Mouse (Mus musculus) neural tube, embryonic 12.5 days (tissue): ENCODE results near the gene Slc25a19. TPM values are rescaled to one million over a fixed set of nuclear protein-coding genes. Genes with fewer than 3 reads are reported as not detected.

Experiments
- ATAC-seq: fragments of 200-750 bp; cut with Nextera tagmentation; 2 replicates; pipeline ENCODE4 v1.8.0; 2017; ENCODE audit warnings: low read depth, mild to moderate bottlenecking, moderate TSS enrichment, moderate library complexity; ENCODE audit not compliant: low FRiP score
- H3K27ac ChIP-seq: fragments of 300-500 bp; sonication (generic); 2 replicates; pipeline ENCODE4 v1.5.1; 2016
- H3K27me3 ChIP-seq: fragments of 300-500 bp; sonication (generic); replicated peaks from 2 replicates; pipeline ENCODE4 v1.6.1; 2016; ENCODE audit warnings: mild to moderate bottlenecking
- H3K36me3 ChIP-seq: fragments of 300-500 bp; sonication (generic); 2 replicates; pipeline ENCODE4 v1.6.1; 2016; ENCODE audit warnings: mild to moderate bottlenecking
- H3K4me1 ChIP-seq: fragments of 300-500 bp; sonication (generic); 2 replicates; pipeline ENCODE4 v1.6.1; 2016
- H3K4me2 ChIP-seq: fragments of 300-500 bp; sonication (generic); replicated peaks from 2 replicates; pipeline ENCODE4 v1.6.1; 2016; ENCODE audit warnings: mild to moderate bottlenecking
- H3K4me3 ChIP-seq: fragments of 300-500 bp; sonication (generic); 2 replicates; pipeline ENCODE4 v1.5.1; 2016
- H3K9ac ChIP-seq: fragments of 300-500 bp; sonication (generic); 2 replicates; pipeline ENCODE4 v1.6.1; 2016; ENCODE audit warnings: mild to moderate bottlenecking
- H3K9me3 ChIP-seq: fragments of 300-500 bp; sonication (generic); 2 replicates; pipeline ENCODE4 v1.6.1; 2016; ENCODE audit warnings: mild to moderate bottlenecking
- WGBS: fragments of 180-500 bp; shearing (Covaris S2); methylation state at CpG from one replicate; pipeline ENCODE4 v1.1.7; 2016; 5-methylcytosine and 5-hydroxymethylcytosine counted together
- polyA plus RNA-seq: library from polyadenylated mRNA; unstranded; fragments of >200 nt; fragmentation: Nextera tagmentation; extraction: Ambion mirVana; gene quantifications from 2 replicates; pipeline ENCODE4 v1.2.1, GENCODE M21; 2016

Gene Slc25a19
- polyA plus RNA-seq, 1 experiment from 2014 or later, result 28.2 TPM

DNA sequence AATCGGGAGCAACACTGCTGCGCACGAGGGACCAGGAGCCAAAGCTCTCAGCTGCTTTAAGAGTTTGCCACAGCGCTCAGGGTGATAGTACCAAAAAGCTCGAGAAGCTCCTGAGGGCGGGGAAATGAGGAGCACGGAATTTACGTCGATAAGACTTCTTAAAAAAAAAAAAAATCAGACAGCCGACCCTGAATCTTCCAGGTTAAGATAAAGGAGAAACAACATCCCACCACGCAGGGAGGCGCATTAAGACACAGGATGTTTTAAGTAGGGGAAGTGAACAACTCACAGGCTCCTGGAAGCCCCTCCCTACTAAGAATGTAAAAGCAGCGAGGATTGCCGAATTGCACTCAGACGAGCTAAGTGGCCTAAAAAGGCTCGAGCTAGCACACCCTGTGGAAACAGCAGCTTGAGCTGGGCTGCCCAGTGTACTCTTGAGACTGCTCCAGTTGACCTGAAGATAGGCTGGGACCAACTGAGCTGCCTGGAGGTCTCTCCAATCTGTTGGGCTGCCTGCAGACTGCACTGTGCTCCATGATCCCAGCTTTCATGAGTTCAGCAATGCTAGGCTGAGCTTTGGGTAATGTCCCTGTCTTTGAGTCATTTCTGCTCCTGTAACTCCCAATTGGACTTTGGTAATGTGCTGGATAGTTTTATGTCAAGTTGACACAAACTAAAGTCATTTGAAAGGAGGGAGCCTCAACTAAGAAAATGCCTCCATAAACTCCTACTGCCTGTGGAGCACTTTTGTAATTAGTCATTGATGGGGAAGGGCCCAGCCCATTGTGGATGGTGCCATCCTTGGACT is 14.8 kb downstream of the Slc25a19 start:
- H3K27me3 ChIP-seq, result no peaks in the 10 kb centered on the region
- H3K9me3 ChIP-seq, result no peaks in the 10 kb centered on the region
- H3K27ac ChIP-seq, result no peak overlapping the region
- H3K4me2 ChIP-seq, result peak overlapping the region; percentile 86
- peaks cover 38% of the 10 kb centered on the region for H3K36me3 ChIP-seq
- H3K4me1 ChIP-seq, result peaks cover 16% of the 10 kb centered on the region
- WGBS, result under 1% methylated on average over 16 of the region's 16 CpGs
- H3K9ac ChIP-seq, result peak overlapping the region; percentile 61
- 0 out of 2 replicates have a peak, but pooled peaks have one; percentile 23 for ATAC-seq
- H3K4me3 ChIP-seq, result peak overlapping the region; percentile 55

GRCm38 (mm10) chr11:115612410-115613137 is 15.5 kb downstream of the Slc25a19 start, which contains the start of gene Mif4gd:
Mif4gd (minus strand) TSS chr11:115612969.
- no peak within 1 kb of the TSS for H3K27ac ChIP-seq
- peaks cover 42% of the 10 kb centered on the region for H3K36me3 ChIP-seq
- ATAC-seq, result peak; percentile 82
- WGBS, result under 1% methylated on average over 70 of the region's 80 CpGs
- H3K9ac ChIP-seq, result peak within 1 kb of the TSS; percentile 61
- H3K4me1 ChIP-seq, result peaks cover 16% of the 10 kb centered on the region
- peak within 1 kb of the TSS; percentile 55 for H3K4me3 ChIP-seq
- no peaks in the 10 kb centered on the region for H3K27me3 ChIP-seq
- H3K4me2 ChIP-seq, result peak within 1 kb of the TSS; percentile 86
- no peaks in the 10 kb centered on the region for H3K9me3 ChIP-seq

GRCm38 (mm10) chr11:115612059-115612409 is 16.1 kb downstream of the Slc25a19 start:
- Histone ChIP-seq H3K27ac (no peak overlapping the region), H3K36me3 (peaks cover 44% of the 10 kb centered on the region), H3K9me3 (no peaks in the 10 kb centered on the region), H3K9ac (peak overlapping the region; percentile 61), H3K4me3 (peak overlapping the region; percentile 55), H3K4me2 (peak overlapping the region; percentile 86), H3K27me3 (no peaks in the 10 kb centered on the region), H3K4me1 (peaks cover 16% of the 10 kb centered on the region)
- ATAC-seq, result peak; percentile 19; the same call in 1 of the 2 replicates
- 3% methylated on average over 13 of the region's 13 CpGs for WGBS

DNA sequence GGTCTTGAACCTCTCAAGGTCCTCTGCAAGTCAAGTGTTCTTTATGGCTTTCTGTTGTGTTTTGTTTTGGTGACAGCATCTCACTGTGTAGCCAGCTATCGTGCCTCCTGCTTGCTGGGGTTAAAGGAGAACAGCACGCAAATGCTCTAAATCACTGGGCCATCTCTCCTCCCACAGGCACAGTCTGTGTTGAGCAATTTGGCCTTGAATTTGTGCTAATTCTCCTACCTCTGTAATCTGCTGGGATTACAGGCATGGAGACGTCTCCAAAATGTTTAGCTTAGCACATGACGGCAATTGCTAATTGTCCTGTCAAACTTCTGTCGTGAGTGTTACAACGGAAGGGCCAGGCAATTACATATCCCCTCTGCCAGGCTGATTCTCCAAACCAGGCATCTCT is 16.9 kb downstream of the Slc25a19 start:
- Histone ChIP-seq H3K4me2 (peak overlapping the region; percentile 86; the same call in 1 of the 2 replicates), H3K36me3 (peaks cover 53% of the 10 kb centered on the region)

GRCm38 (mm10) chr11:115609576-115609975 is 18.5 kb downstream of the Slc25a19 start:
- no peaks in the 10 kb centered on the region for H3K9me3 ChIP-seq
- peaks cover 48% of the 10 kb centered on the region for H3K36me3 ChIP-seq
- 0 out of 2 replicates have a peak overlapping the region, but pooled peaks have one; percentile 17 for H3K9ac ChIP-seq
- no peak overlapping the region for H3K4me2 ChIP-seq
- peaks cover 24% of the 10 kb centered on the region for H3K4me1 ChIP-seq
- no peaks in the 10 kb centered on the region for H3K27me3 ChIP-seq
- no peak overlapping the region for H3K4me3 ChIP-seq
- no peak for ATAC-seq
- H3K27ac ChIP-seq, result no peak overlapping the region
- WGBS, result 78% methylated on average over 3 of the region's 3 CpGs

More for the DNA sequence above, 16.9 kb downstream of the Slc25a19 start:
- Histone ChIP-seq H3K27ac (no peak overlapping the region), H3K27me3 (no peaks in the 10 kb centered on the region), H3K4me1 (peaks cover 16% of the 10 kb centered on the region), H3K9me3 (no peaks in the 10 kb centered on the region), H3K4me3 (no peak overlapping the region), H3K9ac (no peak overlapping the region)
- WGBS, result 70% methylated on average over 6 of the region's 6 CpGs
- no peak for ATAC-seq

DNA sequence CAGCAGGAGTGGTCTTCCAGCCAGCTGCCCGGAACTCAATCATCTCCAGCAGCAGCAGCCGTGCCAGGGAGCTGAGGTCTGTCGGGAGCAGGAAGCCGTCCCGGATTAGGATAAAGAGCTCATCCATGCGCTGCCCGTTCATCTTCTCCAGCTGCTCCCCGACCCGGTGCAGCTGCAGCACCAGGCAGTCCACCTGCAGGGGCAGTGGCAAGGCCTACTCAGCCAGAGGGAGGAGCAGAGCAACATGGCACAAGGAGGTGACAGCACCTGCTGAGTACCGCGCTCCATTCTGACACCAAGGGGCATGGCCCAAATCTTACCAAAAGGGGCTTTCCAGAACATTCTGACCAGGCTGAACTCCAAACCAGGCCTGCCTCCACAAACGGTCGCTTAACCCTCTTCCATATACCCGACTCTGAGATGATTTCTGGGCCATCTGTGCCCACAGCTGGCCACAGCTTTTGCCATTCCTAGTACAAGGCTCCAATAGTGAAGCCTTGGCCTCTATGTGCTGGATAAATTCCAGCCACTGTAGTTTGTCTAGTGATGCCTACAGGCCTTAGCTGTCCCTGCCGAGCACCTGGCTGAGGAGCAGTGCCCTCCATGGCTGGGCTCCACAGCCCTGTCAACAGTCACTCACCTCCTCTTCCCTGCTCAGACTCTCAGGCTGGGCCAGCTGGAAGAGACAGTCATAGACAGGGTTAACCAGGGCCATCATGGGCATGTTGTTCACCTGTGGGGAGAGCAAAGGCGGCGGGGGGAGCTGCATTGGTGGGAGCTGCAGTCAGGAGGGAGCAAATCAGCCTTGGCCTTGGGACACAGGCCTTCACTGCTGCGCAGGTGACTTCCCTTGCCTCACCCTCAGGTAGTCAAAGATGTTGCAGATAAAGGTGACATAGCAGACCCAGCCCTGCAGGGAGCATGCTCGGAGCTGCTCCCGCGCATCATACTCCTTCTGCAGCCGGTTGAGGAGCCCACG is 19.4 kb downstream of the Slc25a19 start:
- H3K9ac ChIP-seq, result 0 out of 2 replicates have a peak overlapping the region, but pooled peaks have one; percentile 17

GRCm38 (mm10) chr11:115606733-115607132 is 21.4 kb downstream of the Slc25a19 start:
- Histone ChIP-seq H3K9me3 (no peaks in the 10 kb centered on the region), H3K27me3 (no peaks in the 10 kb centered on the region), H3K9ac (no peak overlapping the region), H3K4me1 (peaks cover 27% of the 10 kb centered on the region), H3K4me2 (no peak overlapping the region), H3K36me3 (peaks cover 46% of the 10 kb centered on the region), H3K27ac (no peak overlapping the region), H3K4me3 (no peak overlapping the region)
- no peak for ATAC-seq
- 96% methylated on average over 18 of the region's 18 CpGs for WGBS

More for the DNA sequence above, 19.4 kb downstream of the Slc25a19 start:
- Histone ChIP-seq H3K27me3 (no peaks in the 10 kb centered on the region), H3K27ac (no peak overlapping the region), H3K4me2 (no peak overlapping the region), H3K9me3 (no peaks in the 10 kb centered on the region), H3K4me3 (no peak overlapping the region), H3K4me1 (peaks cover 25% of the 10 kb centered on the region), H3K36me3 (peaks cover 46% of the 10 kb centered on the region)
- no peak for ATAC-seq
- WGBS, result 83% methylated on average over 23 of the region's 23 CpGs

- no peaks in the 10 kb centered on the region for H3K27me3 ChIP-seq
- peaks cover 25% of the 10 kb centered on the region for H3K4me1 ChIP-seq
- WGBS, result 0% methylated on average over 26 of the region's 26 CpGs
- peak overlapping the region; percentile 95 for H3K4me2 ChIP-seq
- H3K9me3 ChIP-seq, result no peaks in the 10 kb centered on the region
- H3K36me3 ChIP-seq, result peaks cover 38% of the 10 kb centered on the region
- peak overlapping the region; percentile 95 for H3K9ac ChIP-seq
- peak overlapping the region; percentile 74; the same call in 1 of the 2 replicates for H3K27ac ChIP-seq
- H3K4me3 ChIP-seq, result peak overlapping the region; percentile 91
- ATAC-seq, result peak; percentile 51
Measured at GRCm38 (mm10) chr11:115604304-115604696, 23.8 kb downstream of the Slc25a19 start.

- Histone ChIP-seq H3K9me3 (no peaks in the 10 kb centered on the region), H3K4me2 (peak within 1 kb of the TSS; percentile 95), H3K27ac (peak within 1 kb of the TSS; percentile 74), H3K4me1 (peaks cover 25% of the 10 kb centered on the region), H3K27me3 (no peaks in the 10 kb centered on the region), H3K9ac (peak within 1 kb of the TSS; percentile 95), H3K36me3 (peaks cover 32% of the 10 kb centered on the region), H3K4me3 (peak within 1 kb of the TSS; percentile 91)
- ATAC-seq, result peak; percentile 96
- WGBS, result under 1% methylated on average over 92 of the region's 93 CpGs
Measured at GRCm38 (mm10) chr11:115603476-115604303, 24.4 kb downstream of the Slc25a19 start, which contains the start of the genes Mrps7 and Gga3. Mrps7 (plus strand) TSS chr11:115603925. Gga3 (minus strand) TSS chr11:115604051.

DNA sequence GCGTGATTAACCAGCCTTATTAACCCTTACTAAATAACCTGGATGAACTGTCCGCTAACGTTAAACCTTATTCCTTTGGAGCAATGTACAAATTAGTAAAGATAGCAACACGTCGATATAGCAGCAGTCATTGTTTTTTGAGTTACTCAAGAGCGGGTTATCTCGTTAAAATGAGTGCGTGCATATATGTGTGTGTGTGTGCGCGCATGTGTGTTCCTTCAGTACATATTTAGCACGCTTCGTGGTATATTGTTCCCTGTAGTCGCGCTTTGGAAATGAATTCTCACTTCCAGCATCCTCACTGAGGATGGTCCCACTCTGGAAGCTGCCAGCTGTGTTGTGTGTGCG is 25.0 kb downstream of the Slc25a19 start:
- Histone ChIP-seq H3K27me3 (no peaks in the 10 kb centered on the region), H3K4me2 (peak overlapping the region; percentile 95), H3K4me1 (peaks cover 25% of the 10 kb centered on the region), H3K9me3 (no peaks in the 10 kb centered on the region), H3K27ac (peak overlapping the region; percentile 54; the same call in 1 of the 2 replicates), H3K4me3 (peak overlapping the region; percentile 91), H3K36me3 (peaks cover 26% of the 10 kb centered on the region), H3K9ac (peak overlapping the region; percentile 95)
- 6% methylated on average over 15 of the region's 15 CpGs for WGBS
- ATAC-seq, result no peak; the same call in 1 of the 2 replicates

DNA sequence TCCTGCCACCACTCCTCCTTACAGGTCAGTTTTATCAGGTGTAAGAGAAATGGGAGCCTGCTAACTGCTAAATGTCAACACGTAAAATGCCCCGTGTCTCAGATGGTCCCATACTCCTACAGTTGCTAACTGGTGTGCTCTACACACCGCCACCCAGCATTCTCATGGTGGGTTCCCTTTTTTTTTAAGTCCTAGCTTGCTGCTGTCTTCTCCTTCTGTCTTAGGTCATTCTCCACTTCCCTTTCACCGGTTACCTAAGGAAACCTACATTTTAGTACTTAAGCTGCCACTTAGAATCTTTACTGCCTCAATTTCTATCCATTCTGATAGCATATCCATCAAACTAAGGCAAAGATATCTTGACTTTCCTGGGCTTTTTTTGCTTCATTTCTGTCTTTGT is 26.9 kb downstream of the Slc25a19 start:
- H3K9ac ChIP-seq, result no peak overlapping the region
- no peak for ATAC-seq
- no peak overlapping the region for H3K4me3 ChIP-seq
- H3K27ac ChIP-seq, result no peak overlapping the region
- H3K9me3 ChIP-seq, result no peaks in the 10 kb centered on the region
- H3K4me1 ChIP-seq, result peaks cover 25% of the 10 kb centered on the region
- H3K4me2 ChIP-seq, result no peak overlapping the region
- peaks cover 23% of the 10 kb centered on the region for H3K36me3 ChIP-seq
- 94% methylated on average over 4 of the region's 4 CpGs for WGBS
- no peaks in the 10 kb centered on the region for H3K27me3 ChIP-seq
